Mouse (Mus musculus): Measurements from ENCODE around the gene Tunar. TPM values are rescaled to one million over a fixed set of nuclear protein-coding genes. Genes with fewer than 3 reads are reported as not detected.

The Tunar gene
- total RNA-seq (2023): not detected

DNA sequence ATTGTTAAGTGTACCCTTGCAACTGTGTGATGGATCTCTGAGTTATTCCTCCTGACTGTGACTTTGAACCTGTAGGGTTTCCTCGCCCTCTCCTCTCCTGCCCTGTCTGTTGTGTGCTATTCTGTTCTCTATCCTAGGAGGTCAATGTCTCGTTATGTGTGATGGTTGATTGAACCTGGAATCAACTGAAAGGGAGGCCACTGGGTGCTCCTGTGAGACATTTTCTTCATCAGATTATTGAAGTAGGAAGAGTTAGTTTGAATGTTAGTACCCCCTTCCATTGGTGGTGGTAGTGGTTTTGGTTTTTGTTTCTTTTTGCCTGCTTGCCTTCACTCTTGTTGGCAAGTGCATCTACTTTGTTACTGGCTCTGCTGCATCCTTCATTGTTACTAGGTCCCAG is at the start of gene Tunar:
Gene Tunar (plus strand): TSS at position 301 of the 400 bp plus-strand sequence.

Other genes with a start within 250 kb of the Tunar start
- gene Tcl1b2, start 187.9 kb upstream of the Tunar start, total RNA-seq (2023): not detected
- gene Tcl1b1, start 174.2 kb upstream of the Tunar start, total RNA-seq (2023): not detected
- not detected for gene Tcl1b5, start 157.5 kb upstream of the Tunar start, total RNA-seq (2023)
- gene Tcl1b3, start 142.8 kb upstream of the Tunar start, total RNA-seq (2023): not detected
- gene Tcl1b4, start 131.9 kb upstream of the Tunar start, total RNA-seq (2023): not detected
- not detected for gene Tcl1, start 111.1 kb upstream of the Tunar start, total RNA-seq (2023)
- gene D430019H16Rik, start 120.0 kb downstream of the Tunar start, total RNA-seq (2023): not detected
- not detected for gene Bdkrb2, start 229.4 kb downstream of the Tunar start, total RNA-seq (2023)